Mouse (Mus musculus): ENCODE results near the gene Dio2. TPM values are rescaled to one million over a fixed set of nuclear protein-coding genes. Genes with fewer than 3 reads are reported as not detected.

The Dio2 gene
- 0.55 and 0.66 TPM in 2 replicates for polyA plus RNA-seq (2014; fragmentation: Nextera tagmentation; extraction: Ambion mirVana)

DNA sequence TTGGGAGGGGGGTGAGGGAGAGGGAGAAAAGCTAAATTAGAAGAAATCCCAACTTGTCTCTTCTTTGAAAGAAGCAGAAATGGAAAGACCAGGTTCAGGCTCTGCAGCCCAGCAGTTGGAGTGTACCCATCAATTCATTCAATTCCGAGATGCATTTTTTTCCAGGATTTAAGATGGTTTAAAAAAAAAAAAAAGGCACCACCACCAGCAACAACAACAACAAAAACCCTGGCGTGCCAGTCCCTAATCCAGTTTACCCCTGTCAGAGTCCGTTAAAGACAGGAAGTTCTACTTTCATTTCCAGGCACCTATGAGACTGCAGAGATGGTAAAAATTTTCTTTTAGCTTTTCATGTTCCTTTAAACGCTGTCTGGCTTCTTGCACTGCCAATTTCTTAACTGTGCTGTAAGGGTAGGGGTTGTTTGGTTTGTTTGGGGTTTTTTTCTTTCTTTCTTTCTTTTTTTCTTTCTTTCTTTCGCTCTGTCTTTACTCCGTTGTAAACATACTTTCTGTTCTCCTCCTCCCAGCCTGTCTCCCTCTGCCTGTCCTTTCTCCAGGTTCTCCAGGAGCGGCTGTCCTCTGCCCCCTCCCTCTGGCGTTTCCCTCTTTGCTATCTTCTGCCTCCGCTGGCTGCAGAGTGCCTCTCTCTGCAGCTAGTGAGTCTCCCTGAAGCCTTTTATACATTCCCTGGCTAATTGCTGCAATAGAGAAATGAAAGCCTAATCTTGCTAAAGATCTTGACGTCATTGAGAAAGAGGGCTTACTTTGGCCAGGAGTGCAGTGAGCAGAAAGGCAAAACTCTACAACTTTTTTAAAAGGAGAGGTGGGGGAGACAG is at the start of gene Dio2:
Gene Dio2 (minus strand): TSS at position 51 of the 836 bp plus-strand sequence.
- Histone ChIP-seq H3K4me1 (ENCODE audit: control insufficient read depth, insufficient read depth, low read length) (no peaks in the 10 kb centered on the region), H3K36me3 (ENCODE audit: control insufficient read depth, insufficient read depth, low read length) (no peaks in the 10 kb centered on the region), H3K27ac (ENCODE audit: low read depth, low read length) (no peak within 1 kb of the TSS), H3K9me3 (replicated peaks; ENCODE audit: control insufficient read depth, low read length) (no peaks in the 10 kb centered on the region), H3K4me3 (ENCODE audit: low read depth, low read length) (peak within 1 kb of the TSS; percentile 0; the same call in 1 of the 2 replicates), H3K4me2 (ENCODE audit: low read length) (peak within 1 kb of the TSS; percentile 32), H3K9ac (ENCODE audit: low read length) (no peak within 1 kb of the TSS), H3K27me3 (replicated peaks; ENCODE audit: control insufficient read depth, insufficient read depth, low read length) (no peaks in the 10 kb centered on the region)
- ATAC-seq: 0 out of 2 replicates have a peak, but pooled peaks have one; percentile 50
- DNase-seq (ENCODE audit: low spot score): peak; percentile 44
- 12% methylated on average over 10 of the region's 10 CpGs for WGBS

DNA sequence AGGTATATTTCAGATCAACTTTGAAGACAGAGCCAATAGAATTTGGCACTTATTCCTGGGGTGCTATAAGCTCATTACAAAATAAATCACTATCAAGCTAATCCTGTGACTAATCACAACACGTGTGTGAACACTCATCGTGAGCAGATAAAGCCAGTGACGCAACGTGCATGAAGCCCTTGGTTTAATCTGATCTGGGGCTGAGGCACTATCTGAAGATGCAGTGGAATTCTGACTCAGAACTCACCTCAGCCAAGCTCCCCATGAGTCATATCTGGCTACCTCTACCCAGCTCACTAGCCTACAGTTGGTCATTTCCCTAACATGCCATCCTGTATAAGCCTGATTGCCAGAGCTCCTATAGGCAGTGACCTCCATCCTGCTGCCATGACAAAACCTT is 43.2 kb upstream of the Dio2 start:
- DNase-seq (ENCODE audit: low spot score) (no peak), ATAC-seq (no peak)
- Histone ChIP-seq H3K4me2 (ENCODE audit: low read length) (no peak overlapping the region), H3K36me3 (ENCODE audit: control insufficient read depth, insufficient read depth, low read length) (no peaks in the 10 kb centered on the region), H3K27me3 (replicated peaks; ENCODE audit: control insufficient read depth, insufficient read depth, low read length) (no peaks in the 10 kb centered on the region), H3K27ac (ENCODE audit: low read depth, low read length) (no peak overlapping the region), H3K4me3 (ENCODE audit: low read depth, low read length) (no peak overlapping the region), H3K9me3 (replicated peaks; ENCODE audit: control insufficient read depth, low read length) (no peaks in the 10 kb centered on the region), H3K4me1 (ENCODE audit: control insufficient read depth, insufficient read depth, low read length) (no peaks in the 10 kb centered on the region), H3K9ac (ENCODE audit: low read length) (no peak overlapping the region)
- 84% methylated on average over 4 of the region's 4 CpGs for WGBS

GRCm38 (mm10) chr12:90744752-90745151 is 6.5 kb upstream of the Dio2 start:
- Histone ChIP-seq H3K36me3 (ENCODE audit: control insufficient read depth, insufficient read depth, low read length) (no peaks in the 10 kb centered on the region), H3K4me3 (ENCODE audit: low read depth, low read length) (no peak overlapping the region), H3K4me1 (ENCODE audit: control insufficient read depth, insufficient read depth, low read length) (no peaks in the 10 kb centered on the region), H3K27me3 (replicated peaks; ENCODE audit: control insufficient read depth, insufficient read depth, low read length) (no peaks in the 10 kb centered on the region), H3K9ac (ENCODE audit: low read length) (no peak overlapping the region), H3K27ac (ENCODE audit: low read depth, low read length) (no peak overlapping the region), H3K9me3 (replicated peaks; ENCODE audit: control insufficient read depth, low read length) (no peaks in the 10 kb centered on the region), H3K4me2 (ENCODE audit: low read length) (no peak overlapping the region)
- DNase-seq (ENCODE audit: low spot score) (no peak), ATAC-seq (no peak)

- Histone ChIP-seq H3K27me3 (replicated peaks; ENCODE audit: control insufficient read depth, insufficient read depth, low read length) (no peaks in the 10 kb centered on the region), H3K4me3 (ENCODE audit: low read depth, low read length) (no peak overlapping the region), H3K36me3 (ENCODE audit: control insufficient read depth, insufficient read depth, low read length) (no peaks in the 10 kb centered on the region), H3K27ac (ENCODE audit: low read depth, low read length) (no peak overlapping the region), H3K4me2 (ENCODE audit: low read length) (no peak overlapping the region), H3K4me1 (ENCODE audit: control insufficient read depth, insufficient read depth, low read length) (no peaks in the 10 kb centered on the region), H3K9ac (ENCODE audit: low read length) (no peak overlapping the region), H3K9me3 (replicated peaks; ENCODE audit: control insufficient read depth, low read length) (no peaks in the 10 kb centered on the region)
- WGBS: 51% methylated on average over 3 of the region's 3 CpGs
- ATAC-seq (no peak), DNase-seq (ENCODE audit: low spot score) (no peak)
Observed at GRCm38 (mm10) chr12:90743633-90744032, 5.4 kb upstream of the Dio2 start.

- Histone ChIP-seq H3K9me3 (replicated peaks; ENCODE audit: control insufficient read depth, low read length) (no peaks in the 10 kb centered on the region), H3K4me2 (ENCODE audit: low read length) (no peak overlapping the region), H3K36me3 (ENCODE audit: control insufficient read depth, insufficient read depth, low read length) (no peaks in the 10 kb centered on the region), H3K4me3 (ENCODE audit: low read depth, low read length) (no peak overlapping the region), H3K4me1 (ENCODE audit: control insufficient read depth, insufficient read depth, low read length) (no peaks in the 10 kb centered on the region), H3K27me3 (replicated peaks; ENCODE audit: control insufficient read depth, insufficient read depth, low read length) (no peaks in the 10 kb centered on the region), H3K9ac (ENCODE audit: low read length) (no peak overlapping the region), H3K27ac (ENCODE audit: low read depth, low read length) (no peak overlapping the region)
- WGBS: 38% methylated on average over 2 of the region's 2 CpGs
- DNase-seq (ENCODE audit: low spot score): peak; percentile 57
- ATAC-seq: peak; percentile 50; the same call in 1 of the 2 replicates
Observed at GRCm38 (mm10) chr12:90740468-90740867, 2.2 kb upstream of the Dio2 start.

- Histone ChIP-seq H3K36me3 (ENCODE audit: control insufficient read depth, insufficient read depth, low read length) (no peaks in the 10 kb centered on the region), H3K4me2 (ENCODE audit: low read length) (peak overlapping the region; percentile 32; the same call in 1 of the 2 replicates), H3K27me3 (replicated peaks; ENCODE audit: control insufficient read depth, insufficient read depth, low read length) (no peaks in the 10 kb centered on the region), H3K27ac (ENCODE audit: low read depth, low read length) (no peak overlapping the region), H3K9ac (ENCODE audit: low read length) (no peak overlapping the region), H3K4me1 (ENCODE audit: control insufficient read depth, insufficient read depth, low read length) (no peaks in the 10 kb centered on the region), H3K4me3 (ENCODE audit: low read depth, low read length) (no peak overlapping the region), H3K9me3 (replicated peaks; ENCODE audit: control insufficient read depth, low read length) (no peaks in the 10 kb centered on the region)
- WGBS: 86% methylated on average over 13 of the region's 13 CpGs
- DNase-seq (ENCODE audit: low spot score) (no peak), ATAC-seq (no peak)
Observed at GRCm38 (mm10) chr12:90737932-90738331, 306 bp downstream of the Dio2 start.

- Histone ChIP-seq H3K27ac (ENCODE audit: low read depth, low read length) (no peak overlapping the region), H3K9ac (ENCODE audit: low read length) (no peak overlapping the region), H3K36me3 (ENCODE audit: control insufficient read depth, insufficient read depth, low read length) (no peaks in the 10 kb centered on the region), H3K4me3 (ENCODE audit: low read depth, low read length) (no peak overlapping the region), H3K9me3 (replicated peaks; ENCODE audit: control insufficient read depth, low read length) (no peaks in the 10 kb centered on the region), H3K4me2 (ENCODE audit: low read length) (no peak overlapping the region), H3K27me3 (replicated peaks; ENCODE audit: control insufficient read depth, insufficient read depth, low read length) (no peaks in the 10 kb centered on the region), H3K4me1 (ENCODE audit: control insufficient read depth, insufficient read depth, low read length) (no peaks in the 10 kb centered on the region)
- DNase-seq (ENCODE audit: low spot score): no peak
- WGBS: 88% methylated on average over 6 of the region's 6 CpGs
- ATAC-seq: no peak
Observed at GRCm38 (mm10) chr12:90735447-90735846, 2.8 kb downstream of the Dio2 start.

DNA sequence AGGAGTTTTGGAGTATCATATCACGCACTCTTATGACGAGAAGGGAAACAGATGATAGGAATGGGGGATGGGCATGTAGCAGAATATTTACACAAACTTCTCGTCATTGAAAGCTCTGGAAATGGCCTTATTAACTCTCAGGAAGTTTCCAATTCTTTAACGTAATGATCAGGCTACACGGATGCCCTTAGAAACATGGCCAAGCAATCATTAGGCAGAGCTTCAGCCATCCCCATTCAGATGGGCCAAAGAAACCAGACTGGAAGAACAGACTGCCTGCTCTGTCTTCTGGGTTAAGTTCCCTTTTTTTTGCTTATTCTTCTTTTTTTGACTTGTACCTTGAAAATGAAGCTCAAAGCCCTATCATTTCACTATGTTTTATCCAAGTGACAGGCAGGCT is 3.7 kb downstream of the Dio2 start:
- ATAC-seq: no peak
- Histone ChIP-seq H3K27me3 (replicated peaks; ENCODE audit: control insufficient read depth, insufficient read depth, low read length) (no peaks in the 10 kb centered on the region), H3K27ac (ENCODE audit: low read depth, low read length) (no peak overlapping the region), H3K9me3 (replicated peaks; ENCODE audit: control insufficient read depth, low read length) (no peaks in the 10 kb centered on the region), H3K4me2 (ENCODE audit: low read length) (no peak overlapping the region), H3K36me3 (ENCODE audit: control insufficient read depth, insufficient read depth, low read length) (no peaks in the 10 kb centered on the region), H3K4me1 (ENCODE audit: control insufficient read depth, insufficient read depth, low read length) (no peaks in the 10 kb centered on the region), H3K4me3 (ENCODE audit: low read depth, low read length) (no peak overlapping the region), H3K9ac (ENCODE audit: low read length) (no peak overlapping the region)
- WGBS: 56% methylated on average over 5 of the region's 5 CpGs
- peak; percentile 25 for DNase-seq (ENCODE audit: low spot score)

DNA sequence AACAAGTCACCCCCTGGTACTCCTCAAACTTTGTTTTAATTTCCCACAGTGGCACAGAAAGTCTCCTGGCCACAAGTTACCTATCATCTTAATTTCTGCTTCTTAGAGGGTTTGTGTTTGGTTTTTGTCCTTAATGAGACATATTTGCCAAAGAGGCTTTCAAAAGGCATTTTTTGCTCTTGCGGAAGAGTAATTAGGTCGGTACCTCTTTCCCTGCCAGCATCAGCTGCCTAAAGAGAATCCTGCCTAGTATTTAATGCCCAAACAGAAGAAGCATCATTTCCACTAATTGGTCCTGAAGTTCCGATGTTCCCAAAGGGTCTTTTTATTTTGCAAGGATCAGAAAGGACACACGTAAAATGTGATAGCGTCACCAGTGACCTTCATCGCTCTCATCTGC is 4.5 kb downstream of the Dio2 start:
- no peak overlapping the region for H3K27ac ChIP-seq (ENCODE audit: low read depth, low read length)
- 36% methylated on average over 6 of the region's 6 CpGs for WGBS
- H3K9ac ChIP-seq (ENCODE audit: low read length): no peak overlapping the region
- H3K4me3 ChIP-seq (ENCODE audit: low read depth, low read length): no peak overlapping the region
- no peaks in the 10 kb centered on the region for H3K4me1 ChIP-seq (ENCODE audit: control insufficient read depth, insufficient read depth, low read length)
- no peaks in the 10 kb centered on the region for H3K9me3 ChIP-seq (replicated peaks; ENCODE audit: control insufficient read depth, low read length)
- no peaks in the 10 kb centered on the region for H3K36me3 ChIP-seq (ENCODE audit: control insufficient read depth, insufficient read depth, low read length)
- ATAC-seq (no peak; the same call in 1 of the 2 replicates), DNase-seq (ENCODE audit: low spot score) (peak; percentile 58)
- no peak overlapping the region for H3K4me2 ChIP-seq (ENCODE audit: low read length)
- no peaks in the 10 kb centered on the region for H3K27me3 ChIP-seq (replicated peaks; ENCODE audit: control insufficient read depth, insufficient read depth, low read length)

All from forebrain, embryonic 14.5 days (tissue).